In genomic region chr17:65784610-65785140, GRCm38 (mm10) we compare ENCODE assay signal across 8 mouse cellular contexts. TPM values are rescaled to one million over a fixed set of nuclear protein-coding genes. Genes with fewer than 3 reads are reported as not detected.
DNase-seq lines count a peak whose midpoint lies in the region; ATAC-seq and TF ChIP-seq lines count a peak whose summit lies in the region.

No protein-coding gene starts in this region.

- no peak for TF ChIP-seq CTCF in E14TG2a.4 (conservative IDR thresholded peaks at IDR 0.05; ENCODE audit: low read length)

- peak overlapping the region; percentile 73 for H3K4me2 ChIP-seq in heart, embryonic 14.5 days (ENCODE audit: low read length)

- H3K4me1 ChIP-seq in E14TG2a.4 (replicated peaks; ENCODE audit: low read depth, low read length): peaks cover 78% of the 10 kb centered on the region
- peaks cover 7 to 18% of the 10 kb centered on the region in 2 experiments for H3K4me1 ChIP-seq in heart, embryonic 14.5 days (ENCODE audit: control insufficient read depth in 2 of 2, insufficient read depth in 2 of 2, low read length in 2 of 2)

- H3K9ac ChIP-seq in heart, embryonic 14.5 days (ENCODE audit: low read length): peak overlapping the region; percentile 100

- ATAC-seq in heart, embryonic 14.5 days (ENCODE audit: insufficient number of reproducible peaks, insufficient read depth, low FRiP score, low read depth): no peak

- H3K4me3 ChIP-seq in E14TG2a.4 (replicated peaks; ENCODE audit: low read length): peak overlapping the region; percentile 89
- H3K4me3 ChIP-seq in heart, embryonic 14.5 days (ENCODE audit: control insufficient read depth in 1 of 2, insufficient read depth in 1 of 2, low read depth in 1 of 2, low read length in 2 of 2): peak overlapping the region; percentile 17 to 93; a peak in 3 of 4 replicates
- H3K4me3 ChIP-seq in macrophage (ENCODE audit: inconsistent target): peak overlapping the region; percentile 61

- DNase-seq in embryo, embryonic 10.5 days (ENCODE audit: low spot score): peak; percentile 33
- no peak for DNase-seq in embryo, embryonic 9.5 days (ENCODE audit: extremely low spot score)
- no peak for DNase-seq in urinary bladder, postnatal 10 days (ENCODE audit: low spot score)
- no peak for DNase-seq in urinary bladder, postnatal 36 days (ENCODE audit: low spot score in 2 of 2)
- DNase-seq in left cerebral cortex, adult 8-10 months (ENCODE audit: low spot score in 2 of 2): no peak

- 61% methylated on average over 8 of the region's 8 CpGs for WGBS in heart, embryonic 14.5 days
- 51% methylated on average over 8 of the region's 8 CpGs for WGBS in macrophage (ENCODE audit: missing documents)

- 0 out of 4 replicates have a peak overlapping the region, but pooled peaks of 1 of the 2 experiments have one; percentile 28 for H3K27ac ChIP-seq in heart, embryonic 14.5 days (replicated peaks in 1 of 2; ENCODE audit: control insufficient read depth in 1 of 2, insufficient read depth in 1 of 2, low read depth in 2 of 2, low read length in 2 of 2)
- peak overlapping the region; percentile 66 for H3K27ac ChIP-seq in macrophage

- H3K27me3 ChIP-seq in E14TG2a.4 (ENCODE audit: insufficient read depth, low read length): no peaks in the 10 kb centered on the region
- no peaks in the 10 kb centered on the region for H3K27me3 ChIP-seq in heart, embryonic 14.5 days (ENCODE audit: control insufficient read depth, insufficient read depth, low read length)

- no peaks in the 10 kb centered on the region for H3K9me3 ChIP-seq in E14TG2a.4 (ENCODE audit: low read length)
- H3K9me3 ChIP-seq in heart, embryonic 14.5 days (ENCODE audit: control insufficient read depth, low read length): no peaks in the 10 kb centered on the region

- peaks cover 33% of the 10 kb centered on the region for H3K36me3 ChIP-seq in E14TG2a.4 (ENCODE audit: insufficient read depth, low read length)
- no peaks in the 10 kb centered on the region for H3K36me3 ChIP-seq in heart, embryonic 14.5 days (ENCODE audit: control insufficient read depth, insufficient read depth, low read length)
- H3K36me3 ChIP-seq in macrophage (ENCODE audit: inconsistent target): peaks cover 12% of the 10 kb centered on the region; the same call in 1 of the 2 replicates

- peaks cover 60% of the 10 kb centered on the region for H3K79me2 ChIP-seq in macrophage (ENCODE audit: inconsistent target)

RNA-seq across cellular contexts. Expression of gene Ppp4r1, which starts 2.3 kb away (rescaled TPM):
- polyA plus RNA-seq in heart, embryonic 14.5 days (2014; fragmentation: Nextera tagmentation; extraction: Ambion mirVana): 29.0 and 34.8 TPM in 2 replicates
- 100 to 1,000 TPM in 25 of 26 experiments, 10 to 100 TPM in 1; 99.6 to 452 (median 234) TPM for total RNA-seq in macrophage (2018; cell fraction: chromatin; rRNA removed)
- total RNA-seq in macrophage (2018; cell fraction: cytosol; rRNA removed): 10 to 100 TPM; 34.3 to 65.4 (median 48.6) TPM
- total RNA-seq in macrophage (2018; cell fraction: nucleus; rRNA removed): 100 to 1,000 TPM in 17 of 26 experiments, 10 to 100 TPM in 9; 65.0 to 297 (median 115) TPM
- 33.7 to 41.6 TPM (median 40.4 TPM) in 3 replicates for polyA plus RNA-seq in macrophage (2018)
- 10 to 100 TPM; 42.5 to 59.2 (median 48.4) TPM for total RNA-seq in left cerebral cortex, adult 8-10 months (2022)

RNA-seq across cellular contexts. Expression of gene Rab31, which starts 12.1 kb away (rescaled TPM):
- polyA plus RNA-seq in heart, embryonic 14.5 days (2014; fragmentation: Nextera tagmentation; extraction: Ambion mirVana): 31.0 and 31.8 TPM in 2 replicates
- 10 to 100 TPM in 25 of 26 experiments, 1 to 10 TPM in 1; 7.0 to 47.6 (median 27.4) TPM for total RNA-seq in macrophage (2018; cell fraction: chromatin; rRNA removed)
- total RNA-seq in macrophage (2018; cell fraction: cytosol; rRNA removed): 100 to 1,000 TPM in 13 of 26 experiments, 10 to 100 TPM in 13; 70.2 to 171 (median 101) TPM
- total RNA-seq in macrophage (2018; cell fraction: nucleus; rRNA removed): 10 to 100 TPM; 28.0 to 79.5 (median 53.6) TPM
- 93.9 to 139 TPM (median 136 TPM) in 3 replicates for polyA plus RNA-seq in macrophage (2018)
- total RNA-seq in left cerebral cortex, adult 8-10 months (2022): 10 to 100 TPM; 57.5 to 61.3 (median 58.3) TPM
